Mouse (Mus musculus): Measurements from ENCODE around the gene Emc8.
A peak's percentile ranks its signal among the peaks of the same experiment; 100 is the strongest.

Emc8 gene

DNA sequence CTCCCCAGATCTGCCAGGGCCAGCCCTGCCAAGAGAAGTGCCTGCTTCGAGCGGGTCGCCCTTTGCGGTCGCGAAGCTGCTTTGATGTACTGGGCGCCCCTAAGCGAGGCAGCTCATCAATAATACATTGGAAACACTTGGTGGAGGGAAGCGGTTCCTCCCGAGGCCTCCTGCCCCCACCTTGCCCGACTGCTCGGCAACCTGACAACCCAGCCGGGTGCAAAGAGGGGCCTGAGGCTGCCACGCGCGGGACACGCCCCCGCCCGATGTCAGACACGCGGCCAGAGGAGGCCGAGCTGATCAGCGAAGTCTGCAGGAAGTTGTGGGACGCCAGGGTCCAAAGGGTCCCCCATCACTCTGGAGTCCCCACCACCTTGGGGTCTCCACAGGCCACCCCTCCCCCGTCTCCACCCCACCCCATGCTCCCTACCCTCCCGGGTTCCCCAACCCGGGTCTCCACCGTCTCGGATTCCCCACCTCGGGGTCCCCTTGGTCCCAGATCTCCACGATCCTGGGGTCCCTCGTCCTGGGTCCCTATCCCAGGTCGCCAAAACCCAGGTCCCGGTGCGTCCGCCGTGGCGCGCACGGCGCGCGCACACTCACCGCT, 34.6 kb downstream of the Emc8 start:
- no peak for DNase-seq

DNA sequence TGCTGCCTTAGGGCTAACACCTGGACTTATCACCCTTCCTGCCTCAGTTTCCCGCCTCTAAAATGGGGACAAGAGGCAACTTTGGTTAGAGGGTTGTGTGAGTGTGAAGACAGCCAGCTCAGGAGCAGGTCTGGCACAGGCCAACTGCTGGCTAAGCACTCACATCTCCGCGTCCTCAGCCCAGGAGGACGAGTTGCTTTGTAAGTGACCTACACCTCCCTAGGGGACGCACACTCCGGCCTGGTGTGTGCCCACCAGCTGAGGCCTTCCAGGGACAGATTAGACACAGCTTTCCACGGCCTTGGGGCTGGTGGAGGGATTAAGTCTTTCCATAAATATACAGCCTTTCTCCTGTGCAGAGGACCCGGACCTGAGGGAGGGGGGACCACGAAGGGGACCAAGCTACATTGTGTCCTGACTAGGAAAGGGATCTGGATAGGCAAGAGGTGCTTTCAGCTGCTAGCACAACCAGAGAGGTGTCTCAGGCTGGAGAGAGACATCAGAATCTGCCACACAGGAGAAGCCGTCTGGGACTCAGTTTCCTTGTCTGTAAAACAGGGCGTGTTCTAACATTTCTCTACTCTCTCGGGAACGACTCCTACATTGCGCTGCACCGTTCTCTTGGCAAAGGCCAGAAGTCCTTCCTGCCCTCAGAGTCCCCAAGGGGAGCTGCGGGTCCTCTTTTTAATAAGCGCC, 35.3 kb downstream of the Emc8 start:
- no peak for DNase-seq

DNA sequence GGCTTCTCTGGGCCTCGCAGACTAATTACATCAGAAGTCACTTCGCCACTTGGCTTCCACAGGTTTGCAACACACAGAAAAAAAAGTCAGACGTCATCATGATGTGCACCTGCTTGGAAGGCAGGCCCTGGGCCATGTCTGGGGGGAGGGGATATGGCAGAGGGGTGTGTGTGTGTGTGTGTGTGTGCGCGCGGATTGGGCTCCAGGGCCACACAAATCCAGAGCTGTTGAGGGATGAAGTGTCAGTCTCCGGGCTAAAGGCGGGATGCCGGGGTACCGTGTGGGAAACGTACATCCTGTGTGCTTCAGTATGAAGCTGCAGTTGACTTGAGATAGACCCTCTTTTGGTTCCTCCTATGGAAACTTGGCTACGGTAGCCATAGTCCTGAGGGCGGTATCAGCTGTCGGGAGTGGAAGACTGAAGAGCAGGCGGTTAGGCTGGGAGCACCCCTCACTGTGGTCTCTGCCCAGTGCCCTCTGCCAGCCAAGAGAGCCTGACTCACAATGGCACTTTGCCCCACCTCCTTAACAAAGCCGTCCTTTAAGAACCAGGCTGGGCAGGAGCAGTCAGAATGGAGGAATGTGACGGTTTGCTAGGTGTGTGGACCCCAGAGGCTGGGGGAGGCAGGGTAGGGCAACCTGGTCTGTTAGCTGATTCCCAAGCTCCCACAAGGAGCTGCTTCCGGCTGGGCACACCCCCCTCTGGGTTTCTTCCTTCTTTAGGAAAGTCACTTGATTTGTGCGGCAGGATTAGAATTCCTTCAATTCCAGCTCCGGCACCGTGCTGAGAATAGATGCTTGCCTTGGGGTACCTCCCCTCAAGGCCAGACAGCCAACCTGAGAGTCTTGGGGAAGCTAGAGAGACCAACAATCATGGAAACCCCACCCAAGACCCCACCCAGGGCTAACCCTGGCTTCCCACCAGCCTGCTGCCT, 36.7 kb downstream of the Emc8 start:
- DNase-seq = no peak

- DNase-seq = no peak
Measured at GRCm38 (mm10) chr8:120630848-120631247, 37.5 kb downstream of the Emc8 start.

GRCm38 (mm10) chr8:120630031-120630430, 38.3 kb downstream of the Emc8 start:
- DNase-seq = no peak

DNA sequence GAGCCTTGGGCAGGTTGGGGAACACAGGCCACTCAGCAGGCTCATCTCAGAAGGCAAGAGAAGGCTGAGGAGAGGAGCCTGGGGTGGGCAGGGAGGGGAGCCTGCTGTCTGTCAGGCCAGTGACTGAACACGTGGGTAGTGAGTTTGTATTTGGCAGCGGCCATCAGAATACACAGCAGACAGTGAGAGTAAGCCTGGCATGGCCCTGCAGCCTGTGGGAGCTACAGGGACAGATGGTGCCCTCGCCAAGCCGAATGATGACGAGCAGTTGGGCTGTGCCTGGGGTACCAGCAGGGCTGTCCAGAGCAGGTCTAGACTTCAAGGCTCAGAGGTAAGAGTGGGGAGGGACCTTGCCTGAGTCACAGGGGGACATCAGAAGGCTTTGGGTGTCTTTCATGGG, 41.1 kb downstream of the Emc8 start:
- DNase-seq = no peak

GRCm38 (mm10) chr8:120626461-120626860, 41.9 kb downstream of the Emc8 start:
- no peak for DNase-seq

- no peak for DNase-seq
Measured at GRCm38 (mm10) chr8:120623608-120624007, 44.8 kb downstream of the Emc8 start.

- no peak for DNase-seq
Measured at GRCm38 (mm10) chr8:120622161-120622560, 46.2 kb downstream of the Emc8 start.

DNA sequence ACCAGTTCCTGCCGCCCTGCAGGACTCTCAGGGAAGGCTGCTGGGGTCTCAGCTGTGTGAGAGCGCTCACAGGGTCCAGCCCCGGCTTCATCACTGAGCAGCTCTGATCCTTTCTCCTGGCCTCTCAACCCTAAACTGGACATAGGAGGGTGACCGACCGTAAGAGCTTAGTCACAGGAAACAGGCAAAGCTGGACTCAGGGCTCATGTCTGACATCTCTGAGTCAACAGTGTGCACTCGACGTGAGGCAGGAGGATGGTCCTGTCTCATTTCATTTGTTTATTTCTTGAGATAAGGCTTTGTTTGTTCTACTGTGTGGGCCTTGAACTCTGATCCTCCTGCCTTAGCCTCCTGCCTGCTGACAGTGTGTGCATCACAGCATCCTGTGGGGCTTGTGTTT, 47.9 kb downstream of the Emc8 start:
- DNase-seq = no peak

- peak; percentile 30 for DNase-seq
Measured at GRCm38 (mm10) chr8:120619235-120620180, 48.9 kb downstream of the Emc8 start.

DNA sequence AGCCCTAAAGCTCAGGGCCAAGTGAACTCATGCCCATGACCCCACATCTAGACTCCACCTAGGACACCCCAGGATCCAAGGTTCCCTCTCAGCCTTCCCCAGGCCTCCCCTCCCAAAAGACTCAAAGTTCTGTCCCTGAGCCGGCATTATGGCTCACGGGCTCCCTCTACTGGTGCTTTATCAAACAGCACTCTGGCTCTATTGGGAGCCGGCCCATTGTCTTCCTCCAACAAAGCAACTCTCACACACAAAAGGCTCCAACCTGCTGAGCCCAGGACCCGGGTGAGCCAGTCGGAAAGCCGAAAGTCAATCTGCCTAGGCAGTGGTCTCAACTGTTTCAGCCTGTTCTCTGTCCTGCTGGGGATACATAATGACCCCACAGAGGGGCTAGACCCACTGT, 50.3 kb downstream of the Emc8 start:
- DNase-seq = peak; percentile 79

GRCm38 (mm10) chr8:120616663-120617626, 51.4 kb downstream of the Emc8 start:
- no peak for DNase-seq

DNA sequence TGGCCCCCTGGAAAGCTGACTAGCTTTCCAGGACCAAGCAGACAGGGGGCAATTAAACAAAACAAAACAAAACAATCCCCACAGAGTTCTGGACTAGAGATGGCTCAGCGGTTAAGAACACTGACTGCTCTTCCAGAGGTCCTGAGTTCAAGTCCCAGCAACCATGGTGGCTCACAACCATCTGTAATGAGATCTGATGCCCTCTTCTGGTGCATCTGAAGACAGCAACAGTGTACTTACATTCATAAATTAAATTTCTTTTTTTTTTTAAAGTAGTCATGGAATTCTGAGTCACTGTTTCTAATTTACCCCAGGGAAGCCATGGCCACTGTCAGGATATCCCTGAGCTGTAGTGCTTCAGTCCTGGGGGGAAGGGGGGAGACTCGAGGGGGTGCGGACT, 53.9 kb downstream of the Emc8 start:
- no peak for DNase-seq

DNA sequence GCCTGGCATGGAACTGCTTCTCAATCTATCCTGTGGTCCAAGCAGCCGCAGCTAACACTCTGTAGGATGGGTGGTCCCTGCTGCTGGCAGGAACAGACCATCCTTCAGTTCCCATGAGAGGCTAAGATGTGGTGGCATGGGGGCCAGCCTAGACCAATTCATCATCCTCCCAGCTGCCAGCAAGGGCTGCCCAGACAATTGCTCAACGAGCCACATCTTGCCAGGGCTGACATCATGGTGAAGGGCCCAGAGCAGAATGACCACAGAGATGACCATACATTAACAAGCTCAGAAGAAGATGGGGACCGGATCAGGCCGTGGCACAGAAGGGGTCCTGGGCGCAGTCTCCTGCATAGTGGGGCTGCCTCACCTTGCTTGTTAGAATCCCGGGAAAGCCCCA, 57.5 kb downstream of the Emc8 start:
- no peak for DNase-seq

DNA sequence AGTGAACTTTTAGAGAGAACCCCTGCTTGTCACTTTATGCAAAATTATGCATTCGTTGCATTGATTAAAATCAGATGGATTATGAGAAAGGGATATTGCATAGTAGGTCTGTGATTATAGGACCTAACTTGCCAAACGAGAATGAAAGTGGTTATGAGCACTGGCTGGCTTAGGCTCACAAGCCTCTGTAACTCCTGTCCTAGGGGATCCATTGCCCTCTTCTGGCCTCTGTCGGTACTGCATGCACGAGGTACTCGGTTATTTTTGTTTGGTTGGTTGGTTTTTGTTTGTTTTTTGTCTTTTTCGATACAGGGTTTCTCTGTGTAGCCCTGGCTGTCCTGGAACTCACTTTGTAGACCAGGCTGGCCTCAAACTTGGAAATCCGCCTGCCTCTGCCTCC, 60.5 kb downstream of the Emc8 start:
- DNase-seq = peak; percentile 88

DNA sequence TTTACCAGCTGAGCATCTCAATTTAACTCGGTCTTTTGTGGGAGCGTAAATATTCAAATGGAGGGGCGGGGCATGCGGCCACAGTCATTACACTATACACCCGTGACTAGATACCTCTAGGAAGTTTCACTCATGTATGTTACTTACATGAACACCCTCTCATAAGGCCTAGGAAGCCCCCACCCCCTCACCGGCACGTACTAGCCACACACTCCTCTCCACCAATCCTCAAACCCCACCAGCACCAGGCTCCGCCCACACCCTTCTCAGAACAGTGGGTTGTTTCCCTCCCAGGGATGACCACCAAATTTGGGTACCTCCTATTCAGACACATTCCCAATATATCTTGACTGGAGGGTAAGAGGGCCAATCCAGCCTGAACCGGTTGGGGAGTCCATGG, 60.9 kb downstream of the Emc8 start:
- no peak for DNase-seq

Measured in lung, postnatal 14 days (tissue).